Mouse (Mus musculus) hindbrain, embryonic 12.5 days (tissue): ENCODE results near the gene Hist1h3c. TPM values are rescaled to one million over a fixed set of nuclear protein-coding genes. Genes with fewer than 3 reads are reported as not detected.
"Not testable (repeated sequence)": the region's sequence is repeated elsewhere in the genome, so short reads cannot be mapped to it uniquely, and the experiment has no call there.

ENCODE experiments used
- ATAC-seq: fragments of 200-750 bp; cut with Nextera tagmentation; 2 replicates; pipeline ENCODE4 v1.8.0; 2017; ENCODE audit warnings: moderate TSS enrichment; ENCODE audit not compliant: low FRiP score
- H3K27ac ChIP-seq: fragments of 300-500 bp; sonication (generic); 2 replicates; pipeline ENCODE4 v1.5.1; 2016; ENCODE audit warnings: mild to moderate bottlenecking
- H3K27me3 ChIP-seq: fragments of 300-500 bp; sonication (generic); 2 replicates; pipeline ENCODE4 v1.6.1; 2016; ENCODE audit warnings: mild to moderate bottlenecking
- H3K36me3 ChIP-seq: fragments of 300-500 bp; sonication (generic); 2 replicates; pipeline ENCODE4 v1.6.1; 2016; ENCODE audit warnings: mild to moderate bottlenecking
- H3K4me1 ChIP-seq: fragments of 300-500 bp; sonication (generic); 2 replicates; pipeline ENCODE4 v1.6.1; 2016
- H3K4me2 ChIP-seq: fragments of 300-500 bp; sonication (generic); replicated peaks from 2 replicates; pipeline ENCODE4 v1.6.1; 2016; ENCODE audit warnings: mild to moderate bottlenecking
- H3K4me3 ChIP-seq: fragments of 300-500 bp; sonication (generic); 2 replicates; pipeline ENCODE4 v1.5.1; 2016; ENCODE audit warnings: mild to moderate bottlenecking
- H3K9ac ChIP-seq: fragments of 300-500 bp; sonication (generic); 2 replicates; pipeline ENCODE4 v1.6.1; 2016; ENCODE audit warnings: mild to moderate bottlenecking, moderate library complexity
- H3K9me3 ChIP-seq: fragments of 300-500 bp; sonication (generic); replicated peaks from 2 replicates; pipeline ENCODE4 v1.6.1; 2016; ENCODE audit warnings: mild to moderate bottlenecking
- WGBS: fragments of 180-500 bp; shearing (Covaris S2); methylation state at CpG from one replicate; pipeline ENCODE4 v1.1.7; 2016; 5-methylcytosine and 5-hydroxymethylcytosine counted together
- polyA plus RNA-seq: library from polyadenylated mRNA; unstranded; fragments of >200 nt; fragmentation: Nextera tagmentation; extraction: Ambion mirVana; gene quantifications from 2 replicates; pipeline ENCODE4 v1.2.1, GENCODE M21; 2016

Gene Hist1h3c
- polyA plus RNA-seq, 1 experiment from 2014 or later: 11.6 TPM

DNA sequence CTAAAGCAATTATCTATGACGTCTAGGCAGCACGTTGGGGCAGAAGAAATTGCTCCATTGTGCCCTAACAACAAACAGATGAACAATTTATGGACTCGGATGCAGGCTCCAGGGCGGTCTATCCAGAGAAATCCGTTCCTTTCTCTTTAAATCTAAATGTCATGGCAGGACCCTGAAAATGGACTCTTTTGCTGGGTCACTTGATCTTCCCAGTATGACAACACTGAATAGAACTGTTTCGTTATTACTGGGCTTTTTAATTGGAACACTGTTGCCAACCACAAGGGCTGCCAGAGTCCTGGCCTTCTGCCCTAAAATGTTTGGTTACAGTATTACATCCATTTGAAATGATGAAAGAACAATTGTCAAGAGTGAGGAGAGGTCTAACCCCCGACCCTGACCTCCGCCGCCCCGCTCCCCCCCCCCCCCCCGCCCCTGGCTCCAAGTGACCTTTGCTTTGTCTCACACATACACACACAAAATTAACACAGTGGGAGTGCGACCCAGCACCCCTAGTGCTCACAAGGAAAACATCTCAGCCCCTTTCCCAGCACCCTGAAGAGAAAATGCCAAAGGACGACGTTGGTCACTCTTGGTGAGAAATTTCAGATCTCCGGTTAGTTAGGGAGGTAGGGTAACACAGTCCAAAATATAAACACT is 35.6 kb downstream of the Hist1h3c start:
- Histone ChIP-seq H3K36me3 (no peaks in the 10 kb centered on the region), H3K9me3 (no peaks in the 10 kb centered on the region), H3K4me3 (peak overlapping the region; percentile 32), H3K27me3 (peaks cover 4% of the 10 kb centered on the region; the same call in 1 of the 2 replicates), H3K27ac (no peak overlapping the region), H3K4me1 (peaks cover 12% of the 10 kb centered on the region), H3K4me2 (peak overlapping the region; percentile 59), H3K9ac (peak overlapping the region; percentile 55)
- 9% methylated on average over 12 of the region's 15 CpGs for WGBS
- ATAC-seq: no peak

DNA sequence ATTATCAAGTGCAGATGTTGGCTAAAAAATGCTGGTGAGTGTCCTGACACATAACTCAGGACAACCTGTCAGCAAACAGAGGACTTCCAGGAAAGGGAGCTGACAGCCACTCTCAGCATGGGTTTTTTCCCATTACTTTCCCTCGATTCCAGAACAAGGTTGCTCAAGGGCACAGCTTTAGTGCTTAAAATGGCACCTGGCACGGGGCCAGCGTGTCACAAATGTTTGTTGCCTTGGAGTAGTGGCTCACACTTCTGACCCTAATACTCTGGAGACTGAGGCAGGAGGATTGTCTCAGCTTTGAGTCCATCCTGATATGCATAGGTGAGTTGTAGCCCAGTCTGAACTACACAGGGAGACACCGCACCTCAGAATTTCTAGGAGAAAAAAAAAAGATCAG is 36.7 kb downstream of the Hist1h3c start:
- Histone ChIP-seq H3K4me2 (no peak overlapping the region), H3K36me3 (no peaks in the 10 kb centered on the region), H3K9me3 (no peaks in the 10 kb centered on the region), H3K9ac (no peak overlapping the region), H3K27ac (no peak overlapping the region), H3K4me1 (peaks cover 12% of the 10 kb centered on the region), H3K27me3 (peaks cover 4% of the 10 kb centered on the region; the same call in 1 of the 2 replicates), H3K4me3 (no peak overlapping the region)
- WGBS: 74% methylated on average over 4 of the region's 4 CpGs
- no peak for ATAC-seq

DNA sequence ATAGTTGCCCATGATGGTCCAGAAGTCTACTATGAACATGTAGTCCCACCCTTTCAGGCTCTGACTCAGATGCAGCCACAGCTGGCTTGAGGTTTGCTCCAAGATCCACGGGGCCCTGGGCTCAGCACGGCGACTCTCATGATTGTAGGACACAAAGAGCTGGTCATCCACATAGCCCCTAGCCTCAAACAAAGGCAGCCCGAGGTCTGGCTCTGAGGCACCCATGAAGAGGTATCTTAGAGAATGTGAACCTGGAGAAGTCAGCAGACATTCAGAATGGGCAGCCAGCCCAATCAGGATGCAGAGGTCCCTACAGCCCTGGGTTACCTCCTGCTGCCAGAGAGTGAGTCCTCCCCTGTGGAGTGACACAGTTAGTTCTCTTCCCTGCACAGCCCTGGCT is 37.4 kb downstream of the Hist1h3c start:
- Histone ChIP-seq H3K27ac (no peak overlapping the region), H3K4me1 (peaks cover 12% of the 10 kb centered on the region), H3K4me2 (no peak overlapping the region), H3K4me3 (no peak overlapping the region), H3K9ac (no peak overlapping the region), H3K27me3 (peaks cover 4% of the 10 kb centered on the region; the same call in 1 of the 2 replicates), H3K36me3 (no peaks in the 10 kb centered on the region), H3K9me3 (no peaks in the 10 kb centered on the region)
- ATAC-seq: no peak
- 86% methylated on average over 4 of the region's 4 CpGs for WGBS

DNA sequence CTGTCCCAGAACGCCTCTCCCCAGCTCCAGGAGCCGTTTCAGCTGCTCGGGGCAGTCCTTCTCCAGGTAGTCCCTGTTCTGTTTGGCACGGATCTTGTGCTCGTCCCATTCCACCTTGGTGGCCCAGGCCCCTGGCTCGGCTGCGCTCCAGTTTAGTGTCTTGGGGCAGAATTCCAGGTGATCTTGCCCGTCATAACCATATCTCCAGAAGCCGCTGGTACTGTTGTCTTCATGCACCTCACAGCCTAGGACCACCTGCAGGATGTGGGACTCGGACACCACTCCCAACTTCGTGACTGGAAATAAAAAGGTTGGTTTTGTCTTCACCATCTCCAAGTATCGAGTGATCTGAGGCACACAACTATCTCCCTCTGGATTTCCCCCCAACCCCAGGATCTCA is 38.6 kb downstream of the Hist1h3c start:
- no peak for ATAC-seq
- Histone ChIP-seq H3K36me3 (no peaks in the 10 kb centered on the region), H3K27ac (no peak overlapping the region), H3K4me2 (no peak overlapping the region), H3K9ac (no peak overlapping the region), H3K4me1 (peaks cover 12% of the 10 kb centered on the region), H3K4me3 (no peak overlapping the region), H3K9me3 (no peaks in the 10 kb centered on the region), H3K27me3 (peaks cover 4% of the 10 kb centered on the region; the same call in 1 of the 2 replicates)
- WGBS: 92% methylated on average over 12 of the region's 12 CpGs

DNA sequence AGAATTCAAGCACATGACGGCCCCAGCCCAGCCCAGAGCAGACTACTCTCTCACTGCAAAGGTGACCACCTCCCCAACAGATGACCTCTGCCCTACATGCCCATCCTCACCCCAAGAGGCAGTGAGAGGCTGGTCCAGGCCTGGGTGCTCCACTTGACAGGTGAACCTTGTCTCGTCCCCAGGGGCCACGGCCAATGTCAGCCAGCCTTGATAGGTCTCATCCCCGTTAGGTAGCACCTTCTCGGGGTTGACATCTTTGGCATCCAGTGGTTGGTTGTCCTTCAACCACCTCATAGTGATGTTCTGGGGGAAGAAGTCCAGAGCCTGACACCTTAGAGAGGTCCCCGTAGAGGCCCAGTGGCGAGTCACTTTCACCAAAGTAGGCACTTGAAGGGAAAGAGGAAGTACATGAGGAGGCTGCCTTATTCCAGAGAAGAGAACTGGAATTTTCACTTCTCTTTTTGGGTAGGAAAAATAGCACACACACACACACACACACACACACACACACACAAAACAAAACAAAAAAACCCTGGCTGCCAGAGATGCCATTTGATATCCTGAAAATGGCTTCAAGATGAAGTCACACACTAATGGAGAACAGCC is 39.5 kb downstream of the Hist1h3c start:
- 95% methylated on average over 7 of the region's 7 CpGs for WGBS
- no peaks in the 10 kb centered on the region for H3K9me3 ChIP-seq
- no peaks in the 10 kb centered on the region; the same call in 1 of the 2 replicates for H3K27me3 ChIP-seq
- no peaks in the 10 kb centered on the region for H3K36me3 ChIP-seq
- H3K4me2 ChIP-seq: no peak overlapping the region
- H3K4me1 ChIP-seq: peaks cover 12% of the 10 kb centered on the region
- no peak overlapping the region for H3K4me3 ChIP-seq
- H3K27ac ChIP-seq: no peak overlapping the region
- no peak overlapping the region for H3K9ac ChIP-seq
- ATAC-seq: no peak

DNA sequence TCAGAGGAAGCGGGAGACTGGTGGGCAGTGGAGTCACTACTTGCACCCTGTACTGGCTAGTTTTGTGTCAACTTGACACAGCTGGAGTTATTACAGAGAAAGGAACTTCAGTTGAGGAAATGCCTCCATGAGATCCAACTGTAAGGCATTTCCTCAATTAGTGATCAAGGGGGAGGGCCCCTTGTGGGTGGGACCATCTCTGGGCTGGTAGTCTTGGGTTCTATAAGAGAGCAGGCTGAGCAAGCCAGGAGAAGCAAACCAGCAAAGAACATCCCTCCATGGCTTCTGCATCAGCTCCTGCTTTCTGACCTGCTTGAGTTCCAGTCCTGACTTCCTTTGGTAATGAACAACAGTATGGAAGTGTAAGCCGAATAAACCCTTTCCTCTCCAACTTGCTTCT is 42.6 kb downstream of the Hist1h3c start:
- not testable (repeated sequence) for H3K4me1 ChIP-seq, ATAC-seq, H3K9me3 ChIP-seq, H3K36me3 ChIP-seq, H3K4me2 ChIP-seq, H3K27ac ChIP-seq, H3K27me3 ChIP-seq, H3K4me3 ChIP-seq, H3K9ac ChIP-seq
- 85% methylated on average over 2 of the region's 2 CpGs for WGBS

DNA sequence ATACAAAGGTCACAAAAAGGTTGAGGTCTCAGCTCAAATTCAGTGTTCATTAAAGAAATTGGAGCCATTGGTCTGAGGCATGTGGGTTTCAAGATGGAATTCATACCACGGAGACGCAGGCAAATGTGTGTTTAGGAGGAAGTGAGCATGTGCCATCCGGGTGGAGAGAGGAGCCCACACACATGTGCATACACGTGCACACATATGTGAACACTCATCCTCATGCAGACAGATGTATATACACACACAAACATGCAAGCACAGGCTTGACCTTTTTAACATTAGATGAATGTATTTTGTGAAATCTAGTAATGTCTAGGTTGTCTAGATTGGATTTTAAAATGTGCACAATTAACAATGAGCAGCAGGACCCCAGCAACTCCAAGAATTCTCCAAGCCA is 43.2 kb downstream of the Hist1h3c start:
- WGBS: 80% methylated on average over 4 of the region's 4 CpGs

DNA sequence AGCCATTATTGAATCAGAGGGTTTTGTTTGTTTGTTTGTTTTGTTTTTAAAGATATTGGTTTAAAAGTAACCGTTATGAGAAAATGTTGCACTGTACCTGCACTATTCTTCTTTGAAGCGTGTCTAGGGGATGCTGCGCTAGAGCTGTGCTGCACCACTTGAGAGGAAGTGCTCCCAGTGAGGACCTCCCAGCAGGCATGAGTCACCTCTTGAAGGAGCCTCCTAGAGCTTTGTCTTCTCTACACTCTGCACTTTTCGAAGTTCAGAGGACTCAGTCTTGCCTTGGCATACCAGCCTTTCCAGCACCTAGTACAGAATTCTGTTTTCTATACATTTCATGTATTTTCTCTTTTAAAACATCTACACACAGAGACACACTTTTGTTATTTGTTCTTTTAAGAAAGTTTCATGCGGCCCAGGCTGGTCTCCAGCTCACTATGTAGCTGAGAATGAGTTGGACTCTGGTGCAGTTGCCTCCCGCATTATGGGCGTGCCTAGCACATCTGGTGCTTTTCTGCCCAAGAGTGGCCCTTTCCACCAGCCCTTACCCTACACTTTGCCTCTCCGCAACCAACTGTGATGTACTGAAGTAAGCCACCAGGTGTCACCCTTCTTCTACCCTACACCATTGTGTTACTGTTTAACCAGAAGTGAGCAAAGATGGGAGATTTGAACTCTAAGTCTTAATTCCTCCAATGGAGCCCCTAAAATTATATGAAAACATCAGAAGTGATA is 44.4 kb downstream of the Hist1h3c start:
- no peak overlapping the region for H3K4me2 ChIP-seq
- H3K9ac ChIP-seq: no peak overlapping the region
- peak; percentile 51 for ATAC-seq
- H3K27me3 ChIP-seq: no peaks in the 10 kb centered on the region
- H3K27ac ChIP-seq: no peak overlapping the region
- no peaks in the 10 kb centered on the region for H3K9me3 ChIP-seq
- H3K4me1 ChIP-seq: peaks cover 4% of the 10 kb centered on the region; the same call in 1 of the 2 replicates
- 31% methylated on average over 8 of the region's 8 CpGs for WGBS
- H3K4me3 ChIP-seq: no peak overlapping the region
- H3K36me3 ChIP-seq: no peaks in the 10 kb centered on the region

More for the DNA sequence above, 43.2 kb downstream of the Hist1h3c start:
- Histone ChIP-seq H3K36me3 (no peaks in the 10 kb centered on the region), H3K4me3 (no peak overlapping the region), H3K4me2 (no peak overlapping the region), H3K27me3 (no peaks in the 10 kb centered on the region), H3K9ac (no peak overlapping the region), H3K27ac (no peak overlapping the region), H3K9me3 (no peaks in the 10 kb centered on the region), H3K4me1 (peaks cover 4% of the 10 kb centered on the region; the same call in 1 of the 2 replicates)
- ATAC-seq: no peak

DNA sequence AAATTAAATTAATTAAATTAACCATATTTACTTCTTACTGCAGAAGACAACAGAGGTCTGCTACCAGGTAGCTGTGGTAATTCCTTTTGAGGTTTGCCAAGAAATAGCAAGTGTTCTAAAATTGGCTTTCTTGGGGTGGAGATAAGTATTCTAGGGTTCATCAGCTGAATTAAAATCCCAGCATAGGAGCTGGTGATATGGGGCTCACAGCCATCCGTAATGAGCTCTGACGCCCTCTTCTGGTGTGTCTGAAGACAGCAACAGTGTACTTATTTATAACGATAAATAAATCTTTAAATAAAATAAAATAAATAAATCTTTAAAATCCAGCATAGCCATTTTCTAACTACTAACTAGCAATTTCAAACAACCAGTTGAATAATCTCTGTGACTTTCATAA is 45.6 kb downstream of the Hist1h3c start:
- Histone ChIP-seq H3K4me1 (peaks cover 4% of the 10 kb centered on the region; the same call in 1 of the 2 replicates), H3K27me3 (no peaks in the 10 kb centered on the region), H3K36me3 (no peaks in the 10 kb centered on the region), H3K4me3 (no peak overlapping the region), H3K27ac (no peak overlapping the region), H3K9ac (no peak overlapping the region), H3K9me3 (no peaks in the 10 kb centered on the region), H3K4me2 (no peak overlapping the region)
- WGBS: 73% methylated on average over 3 of the region's 3 CpGs
- no peak for ATAC-seq

DNA sequence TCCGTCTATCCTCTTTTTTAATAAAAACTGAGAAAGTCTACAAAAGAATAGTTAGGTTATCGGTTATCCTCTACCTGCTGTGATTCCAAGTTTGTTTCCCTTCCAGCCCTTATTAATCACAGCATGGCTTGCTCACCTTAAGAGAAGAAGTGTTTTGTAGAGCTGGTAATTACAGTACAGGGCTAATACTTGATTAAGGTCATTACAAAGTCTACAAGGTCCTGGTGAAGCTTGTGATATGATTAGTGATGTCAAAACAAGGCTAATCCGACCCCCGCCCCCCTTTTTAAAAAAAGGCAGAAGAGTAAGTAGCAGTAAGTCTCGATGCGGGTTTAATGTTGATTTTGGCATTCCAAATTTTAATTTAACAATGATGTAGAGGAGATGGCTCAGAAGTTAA is 46.4 kb downstream of the Hist1h3c start:
- Histone ChIP-seq H3K9ac (no peak overlapping the region), H3K4me2 (peak overlapping the region; percentile 67), H3K27ac (peak overlapping the region; percentile 86; the same call in 1 of the 2 replicates), H3K9me3 (no peaks in the 10 kb centered on the region), H3K4me1 (peaks cover 4% of the 10 kb centered on the region; the same call in 1 of the 2 replicates), H3K27me3 (no peaks in the 10 kb centered on the region), H3K4me3 (peak overlapping the region; percentile 39; the same call in 1 of the 2 replicates), H3K36me3 (no peaks in the 10 kb centered on the region)
- WGBS: 70% methylated on average over 6 of the region's 6 CpGs
- no peak for ATAC-seq

DNA sequence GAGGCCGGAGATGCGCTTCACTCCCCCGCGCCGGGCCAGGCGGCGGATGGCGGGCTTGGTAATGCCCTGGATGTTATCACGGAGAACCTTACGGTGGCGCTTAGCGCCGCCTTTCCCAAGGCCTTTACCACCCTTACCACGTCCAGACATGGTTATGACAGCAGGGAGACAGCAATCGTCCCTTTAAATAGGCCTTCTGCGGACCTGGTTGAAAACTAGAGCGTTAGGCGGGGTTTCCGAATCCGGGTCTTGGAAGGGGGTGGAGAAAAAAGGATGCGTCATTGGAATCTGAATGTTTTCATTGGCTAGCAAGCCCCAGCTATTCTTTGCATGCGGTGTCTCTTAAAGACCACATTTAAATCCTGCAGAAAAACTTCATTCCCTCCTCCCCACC is 47.1 kb downstream of the Hist1h3c start, which contains the start of gene Hist1h4c:
Gene Hist1h4c (minus strand): TSS at position 155 of the 394 bp plus-strand sequence.
- peak within 1 kb of the TSS; percentile 86 for H3K27ac ChIP-seq
- ATAC-seq: peak; percentile 97
- H3K9me3 ChIP-seq: no peaks in the 10 kb centered on the region
- under 1% methylated on average over 21 of the region's 22 CpGs for WGBS
- H3K36me3 ChIP-seq: no peaks in the 10 kb centered on the region
- H3K9ac ChIP-seq: peak within 1 kb of the TSS; percentile 52
- peak within 1 kb of the TSS; percentile 39 for H3K4me3 ChIP-seq
- H3K4me1 ChIP-seq: peaks cover 4% of the 10 kb centered on the region; the same call in 1 of the 2 replicates
- H3K27me3 ChIP-seq: no peaks in the 10 kb centered on the region
- peak within 1 kb of the TSS; percentile 67 for H3K4me2 ChIP-seq
